Mouse (Mus musculus) embryonic facial prominence, embryonic 10.5 days (tissue): ENCODE data around the gene Elmod1. TPM values are rescaled to one million over a fixed set of nuclear protein-coding genes. Genes with fewer than 3 reads are reported as not detected.
"Not testable (repeated sequence)": the region's sequence is repeated elsewhere in the genome, so short reads cannot be mapped to it uniquely, and the experiment has no call there.

Source experiments
- DNase-seq: peaks from one replicate; pipeline ENCODE4 v3.0.0-alpha.2; 2017; ENCODE audit warnings: low spot score
- H3K27ac ChIP-seq: fragments of 300-500 bp; sonication (generic); replicated peaks from 2 replicates; pipeline ENCODE4 v1.5.1; 2016; ENCODE audit warnings: mild to moderate bottlenecking
- H3K27me3 ChIP-seq: fragments of 300-500 bp; sonication (generic); replicated peaks from 2 replicates; pipeline ENCODE4 v1.6.1; 2016; ENCODE audit warnings: low read depth, mild to moderate bottlenecking; ENCODE audit not compliant: poor library complexity, severe bottlenecking
- H3K36me3 ChIP-seq: fragments of 300-500 bp; sonication (generic); replicated peaks from 2 replicates; pipeline ENCODE4 v1.6.1; 2016; ENCODE audit warnings: mild to moderate bottlenecking, moderate library complexity
- H3K4me1 ChIP-seq: fragments of 300-500 bp; sonication (generic); 2 replicates; pipeline ENCODE4 v1.6.1; 2016
- H3K4me3 ChIP-seq: fragments of 300-500 bp; sonication (generic); 2 replicates; pipeline ENCODE4 v1.5.1; 2016; ENCODE audit warnings: mild to moderate bottlenecking, moderate library complexity
- H3K9me3 ChIP-seq: fragments of 300-500 bp; sonication (generic); 2 replicates; pipeline ENCODE4 v1.6.1; 2016; ENCODE audit warnings: mild to moderate bottlenecking
- WGBS: fragments of 180-500 bp; shearing (Covaris S2); methylation state at CpG from one replicate; pipeline ENCODE4 v1.1.7; 2016; 5-methylcytosine and 5-hydroxymethylcytosine counted together
- polyA plus RNA-seq: library from polyadenylated mRNA; unstranded; fragments of >200 nt; fragmentation: Nextera tagmentation; extraction: Ambion mirVana; gene quantifications from 2 replicates; pipeline ENCODE4 v1.2.1, GENCODE M21; 2016

The Elmod1 gene
- 0.87 and 0.93 TPM in 2 replicates for polyA plus RNA-seq

- peak; percentile 79 for DNase-seq
- Histone ChIP-seq H3K36me3 (no peaks in the 10 kb centered on the region), H3K27ac (peak within 1 kb of the TSS; percentile 59), H3K9me3 (no peaks in the 10 kb centered on the region), H3K4me1 (peaks cover 24% of the 10 kb centered on the region), H3K27me3 (peaks cover 55% of the 10 kb centered on the region), H3K4me3 (peak within 1 kb of the TSS; percentile 76)
- under 1% methylated on average over 36 of the region's 36 CpGs for WGBS
Observed at GRCm38 (mm10) chr9:53975122-53975518, at the start of gene Elmod1. TSS of gene Elmod1 (minus strand) at chr9:53975301.

GRCm38 (mm10) chr9:54022795-54023194 is 47.7 kb upstream of the Elmod1 start:
- DNase-seq = no peak
- Histone ChIP-seq H3K4me3 (no peak overlapping the region), H3K4me1 (no peaks in the 10 kb centered on the region), H3K9me3 (no peaks in the 10 kb centered on the region), H3K36me3 (no peaks in the 10 kb centered on the region), H3K27me3 (no peaks in the 10 kb centered on the region), H3K27ac (no peak overlapping the region)
- WGBS = 86% methylated on average over 3 of the region's 3 CpGs

DNA sequence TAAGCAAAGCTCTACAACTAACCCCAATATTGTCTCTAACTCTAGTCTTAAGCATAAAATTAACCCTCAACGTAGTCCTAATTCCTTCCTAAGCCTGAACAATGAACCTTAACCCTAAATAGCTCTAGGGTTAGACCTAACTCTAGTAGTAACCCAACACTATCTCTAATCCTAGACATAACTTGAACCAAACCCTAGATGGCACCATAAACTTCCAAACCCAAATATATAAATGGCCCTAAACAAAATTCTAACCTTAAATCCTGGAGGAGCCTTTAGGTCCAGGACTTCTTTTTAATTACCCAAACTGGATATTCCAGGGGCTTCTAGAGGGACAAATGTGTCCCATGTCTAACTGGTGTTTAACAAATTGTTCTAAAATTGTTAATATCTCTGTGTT is 19.4 kb upstream of the Elmod1 start:
- no peak for DNase-seq
- WGBS = 67% methylated on average over 1 of the region's 1 CpGs
- H3K36me3 ChIP-seq = no peaks in the 10 kb centered on the region
- H3K4me1 ChIP-seq = no peaks in the 10 kb centered on the region
- H3K4me3 ChIP-seq = no peak overlapping the region
- no peaks in the 10 kb centered on the region for H3K9me3 ChIP-seq
- no peaks in the 10 kb centered on the region for H3K27me3 ChIP-seq
- H3K27ac ChIP-seq = no peak overlapping the region

GRCm38 (mm10) chr9:53992567-53992966 is 17.5 kb upstream of the Elmod1 start:
- not testable (repeated sequence) for H3K4me1 ChIP-seq, H3K27ac ChIP-seq, H3K4me3 ChIP-seq, H3K9me3 ChIP-seq, DNase-seq, H3K36me3 ChIP-seq, H3K27me3 ChIP-seq

GRCm38 (mm10) chr9:53990921-53991320 is 15.8 kb upstream of the Elmod1 start:
- Histone ChIP-seq H3K27ac (no peak overlapping the region), H3K27me3 (no peaks in the 10 kb centered on the region; the same call in 1 of the 2 replicates), H3K4me1 (no peaks in the 10 kb centered on the region), H3K9me3 (no peaks in the 10 kb centered on the region), H3K36me3 (no peaks in the 10 kb centered on the region), H3K4me3 (no peak overlapping the region)
- peak; percentile 52 for DNase-seq
- WGBS = 8% methylated on average over 3 of the region's 3 CpGs

DNA sequence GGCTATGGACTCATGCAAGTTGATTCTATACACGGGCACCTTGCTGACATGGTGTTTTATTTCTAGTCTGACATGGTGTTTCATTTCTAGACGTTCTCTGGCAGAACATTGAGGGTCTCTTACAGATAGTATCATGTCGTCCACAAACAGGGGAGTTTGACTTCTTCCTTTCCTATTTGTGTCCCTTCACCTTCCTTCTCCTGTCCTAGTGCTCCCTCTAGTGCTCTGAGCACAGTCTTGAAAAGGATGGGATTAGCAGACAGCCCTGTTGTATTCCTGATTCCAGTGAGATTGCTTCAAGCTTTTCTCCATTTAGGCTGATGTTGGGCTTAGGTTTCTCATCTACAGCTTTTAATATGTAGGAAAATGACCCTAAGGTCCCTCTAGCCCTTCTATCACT is 11.9 kb upstream of the Elmod1 start:
- no peak overlapping the region for H3K27ac ChIP-seq
- WGBS = 40% methylated on average over 3 of the region's 3 CpGs
- no peaks in the 10 kb centered on the region for H3K9me3 ChIP-seq
- no peaks in the 10 kb centered on the region for H3K4me1 ChIP-seq
- H3K27me3 ChIP-seq = no peaks in the 10 kb centered on the region; the same call in 1 of the 2 replicates
- no peaks in the 10 kb centered on the region for H3K36me3 ChIP-seq
- H3K4me3 ChIP-seq = no peak overlapping the region
- DNase-seq = no peak

GRCm38 (mm10) chr9:53984868-53985267 is 9.8 kb upstream of the Elmod1 start:
- WGBS = 33% methylated on average over 9 of the region's 9 CpGs
- Histone ChIP-seq H3K27ac (no peak overlapping the region), H3K36me3 (no peaks in the 10 kb centered on the region), H3K4me3 (no peak overlapping the region), H3K27me3 (no peaks in the 10 kb centered on the region; the same call in 1 of the 2 replicates), H3K4me1 (no peaks in the 10 kb centered on the region), H3K9me3 (no peaks in the 10 kb centered on the region)
- DNase-seq = peak; percentile 71

- Histone ChIP-seq H3K36me3 (no peaks in the 10 kb centered on the region), H3K27me3 (peaks cover 55% of the 10 kb centered on the region), H3K9me3 (no peaks in the 10 kb centered on the region), H3K4me1 (peaks cover 24% of the 10 kb centered on the region), H3K27ac (peak overlapping the region; percentile 59), H3K4me3 (peak overlapping the region; percentile 76)
- DNase-seq = peak; percentile 67
- WGBS = 1% methylated on average over 42 of the region's 42 CpGs
Observed at GRCm38 (mm10) chr9:53974328-53975121, 576 bp downstream of the Elmod1 start.

DNA sequence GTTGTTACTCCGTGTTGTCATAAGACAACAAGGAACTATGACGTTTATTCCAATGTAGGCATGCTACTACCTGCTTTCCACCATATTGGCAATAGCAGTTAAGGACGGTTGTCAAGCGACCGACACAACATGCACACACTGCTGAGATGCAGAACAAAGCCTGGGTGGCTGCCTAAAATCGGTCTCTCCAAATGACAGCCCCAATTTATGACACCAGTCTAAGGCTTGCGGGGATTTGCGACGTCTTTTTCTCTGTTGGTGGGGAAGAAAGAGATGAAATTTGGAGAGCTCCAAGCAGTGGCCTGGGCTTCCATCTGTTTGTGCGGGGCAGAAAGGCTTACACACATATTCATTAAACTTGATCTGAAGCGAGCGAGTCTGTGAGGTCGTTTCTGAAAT is 1.2 kb downstream of the Elmod1 start:
- H3K4me3 ChIP-seq = peak overlapping the region; percentile 76
- no peak overlapping the region for H3K27ac ChIP-seq
- no peaks in the 10 kb centered on the region for H3K36me3 ChIP-seq
- H3K9me3 ChIP-seq = no peaks in the 10 kb centered on the region
- WGBS = 22% methylated on average over 13 of the region's 13 CpGs
- no peak for DNase-seq
- H3K4me1 ChIP-seq = peaks cover 24% of the 10 kb centered on the region
- H3K27me3 ChIP-seq = peaks cover 55% of the 10 kb centered on the region

DNA sequence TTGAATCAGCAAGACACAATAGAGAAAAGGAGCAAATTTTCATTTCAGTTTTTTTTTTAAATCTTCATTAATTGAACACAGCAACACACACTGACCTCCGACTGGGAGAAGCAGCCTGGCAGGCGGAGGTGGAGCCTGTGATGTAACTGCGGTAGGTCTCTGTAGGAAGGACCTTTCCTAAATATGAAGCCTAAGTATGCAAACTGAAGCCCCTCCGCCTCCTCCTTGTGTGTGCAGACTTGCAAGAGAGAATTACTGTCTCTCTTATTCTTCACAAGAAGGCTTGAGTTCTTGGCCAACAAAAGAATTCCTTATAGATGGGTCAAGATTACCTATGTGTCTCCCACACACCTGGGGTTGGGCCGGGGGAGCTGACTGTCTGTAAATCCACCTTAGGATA is 1.9 kb downstream of the Elmod1 start:
- Histone ChIP-seq H3K27me3 (peaks cover 55% of the 10 kb centered on the region), H3K4me3 (no peak overlapping the region), H3K27ac (no peak overlapping the region), H3K36me3 (no peaks in the 10 kb centered on the region), H3K9me3 (no peaks in the 10 kb centered on the region), H3K4me1 (peaks cover 24% of the 10 kb centered on the region)
- no peak for DNase-seq
- 61% methylated on average over 5 of the region's 5 CpGs for WGBS

- Histone ChIP-seq H3K4me3 (no peak overlapping the region), H3K36me3 (no peaks in the 10 kb centered on the region)
- DNase-seq = no peak
Observed at GRCm38 (mm10) chr9:53972358-53972757, 2.7 kb downstream of the Elmod1 start.

GRCm38 (mm10) chr9:53967610-53968368 is 7.3 kb downstream of the Elmod1 start:
- H3K4me1 ChIP-seq = peaks cover 8% of the 10 kb centered on the region; the same call in 1 of the 2 replicates
- 65% methylated on average over 9 of the region's 9 CpGs for WGBS
- no peak overlapping the region for H3K27ac ChIP-seq
- peaks cover 12% of the 10 kb centered on the region for H3K27me3 ChIP-seq
- no peak overlapping the region for H3K4me3 ChIP-seq
- DNase-seq = no peak
- H3K9me3 ChIP-seq = no peaks in the 10 kb centered on the region
- H3K36me3 ChIP-seq = no peaks in the 10 kb centered on the region

More at GRCm38 (mm10) chr9:53972358-53972757, 2.7 kb downstream of the Elmod1 start:
- peaks cover 55% of the 10 kb centered on the region for H3K27me3 ChIP-seq
- H3K4me1 ChIP-seq = peaks cover 30% of the 10 kb centered on the region
- no peak overlapping the region for H3K27ac ChIP-seq
- no peaks in the 10 kb centered on the region for H3K9me3 ChIP-seq

DNA sequence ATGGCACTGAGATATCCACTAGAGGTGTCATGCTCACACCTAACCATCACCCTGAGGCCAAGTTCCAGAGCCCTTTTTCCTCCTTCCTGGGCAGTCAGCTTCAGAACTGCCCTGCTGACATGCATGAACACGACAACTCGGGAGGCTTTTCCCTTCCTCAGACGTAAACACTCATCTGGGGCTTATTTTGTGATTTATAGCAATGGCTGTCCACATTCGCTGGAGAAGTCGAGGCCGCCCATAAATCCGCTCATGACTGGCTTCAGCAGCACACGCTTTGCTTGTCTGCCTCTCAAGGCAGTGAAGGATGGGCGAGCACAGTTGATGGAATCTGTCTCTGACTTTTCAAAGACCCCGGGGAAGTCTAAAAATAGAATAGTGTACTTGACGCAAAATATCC is 18.1 kb downstream of the Elmod1 start:
- Histone ChIP-seq H3K9me3 (no peaks in the 10 kb centered on the region), H3K27me3 (no peaks in the 10 kb centered on the region), H3K27ac (no peak overlapping the region), H3K4me1 (peaks cover 2% of the 10 kb centered on the region; the same call in 1 of the 2 replicates), H3K4me3 (no peak overlapping the region), H3K36me3 (no peaks in the 10 kb centered on the region)
- WGBS = 86% methylated on average over 11 of the region's 11 CpGs
- DNase-seq = no peak
